Mouse (Mus musculus): ENCODE measurements at regions not wholly inside any gene's neighbourhood (a gene's known extent, or its start where the extent isn't known, plus 50 kb on each side); places are given as distances from the start of the nearest gene placed in this dataset.

DNA sequence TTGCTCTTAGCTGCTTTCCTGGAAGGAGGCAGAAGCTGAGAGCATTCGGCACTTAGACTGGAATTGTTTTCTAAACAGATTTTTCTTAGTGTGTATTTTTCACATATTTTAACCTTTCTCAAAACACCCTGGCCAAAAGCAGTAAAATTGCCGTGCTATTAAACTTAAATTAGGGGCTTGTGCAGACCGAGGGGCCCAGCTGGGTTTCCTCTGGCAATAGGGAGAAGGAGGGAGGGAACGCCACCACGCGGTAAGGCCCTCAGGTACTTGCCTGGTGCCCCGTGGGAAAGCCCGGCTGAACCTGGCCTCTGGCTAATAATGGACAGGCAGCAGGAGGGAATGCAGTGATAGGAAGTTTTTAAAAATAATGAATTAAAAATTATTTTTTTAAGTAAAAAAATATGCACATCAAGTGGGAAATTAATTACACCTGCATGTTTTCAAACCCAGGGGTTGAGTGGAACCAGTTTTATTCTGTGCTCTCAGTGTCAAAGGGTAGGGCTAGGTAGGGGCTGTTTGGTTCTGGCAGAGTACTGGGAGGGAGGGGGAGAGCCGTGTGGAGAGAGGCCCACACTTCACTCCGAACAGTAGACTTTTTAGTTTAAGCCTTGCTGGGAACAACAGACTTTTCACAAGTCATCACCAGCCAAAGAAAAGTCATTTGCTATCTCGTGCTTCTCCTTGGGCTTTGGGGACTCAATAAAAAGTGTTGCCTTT lies 543.8 kb downstream of the Ccdc171 start:
- 64% methylated on average over 11 of the region's 11 CpGs for WGBS
- no peak for ATAC-seq (replicated peaks; ENCODE audit: low FRiP score)

DNA sequence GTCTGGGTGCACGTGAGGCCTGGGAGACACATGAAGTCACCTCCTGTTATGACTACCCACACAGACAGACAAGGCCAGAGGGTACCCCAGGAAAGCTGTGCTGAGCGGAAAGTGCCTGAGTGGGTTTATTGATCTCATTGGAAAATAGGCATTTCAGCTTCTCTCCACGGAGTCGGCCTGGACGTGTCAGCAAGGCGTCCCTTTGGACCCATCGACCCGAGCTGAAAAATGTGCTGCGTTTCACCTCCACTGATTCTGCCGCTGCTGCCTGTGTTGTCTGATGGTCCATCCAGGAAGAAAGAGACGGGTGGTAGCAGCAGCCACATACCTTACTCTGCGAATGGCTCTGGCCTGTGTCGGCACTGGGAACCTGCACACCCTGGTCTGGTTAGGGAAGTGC lies 544.3 kb downstream of the Ccdc171 start:
- Histone ChIP-seq H3K4me1 (replicated peaks; ENCODE audit: control insufficient read depth, insufficient read depth, low read length) (no peaks in the 10 kb centered on the region; the same call in none of the 2 replicates), H3K4me2 (no peak overlapping the region), H3K36me3 (ENCODE audit: control insufficient read depth, insufficient read depth, low read length) (no peaks in the 10 kb centered on the region), H3K9me3 (ENCODE audit: control insufficient read depth, low read length) (no peaks in the 10 kb centered on the region), H3K4me3 (ENCODE audit: low read depth, low read length) (no peak overlapping the region), H3K9ac (ENCODE audit: low read depth, low read length) (no peak overlapping the region), H3K27me3 (replicated peaks; ENCODE audit: control insufficient read depth, insufficient read depth, low read length) (no peaks in the 10 kb centered on the region), H3K27ac (ENCODE audit: low read depth, low read length) (no peak overlapping the region)
- ATAC-seq (replicated peaks; ENCODE audit: low FRiP score) (no peak), DNase-seq (ENCODE audit: low spot score) (no peak)
- WGBS = 74% methylated on average over 13 of the region's 13 CpGs

More for the DNA sequence above, 543.8 kb downstream of the Ccdc171 start:
- no peak overlapping the region for H3K4me2 ChIP-seq
- H3K4me3 ChIP-seq (ENCODE audit: low read depth, low read length) = no peak overlapping the region
- H3K9me3 ChIP-seq (ENCODE audit: control insufficient read depth, low read length) = no peaks in the 10 kb centered on the region
- H3K36me3 ChIP-seq (ENCODE audit: control insufficient read depth, insufficient read depth, low read length) = no peaks in the 10 kb centered on the region
- H3K9ac ChIP-seq (ENCODE audit: low read depth, low read length) = no peak overlapping the region
- no peak overlapping the region for H3K27ac ChIP-seq (ENCODE audit: low read depth, low read length)
- no peak for DNase-seq (ENCODE audit: low spot score)
- H3K27me3 ChIP-seq (replicated peaks; ENCODE audit: control insufficient read depth, insufficient read depth, low read length) = no peaks in the 10 kb centered on the region
- no peaks in the 10 kb centered on the region; the same call in none of the 2 replicates for H3K4me1 ChIP-seq (replicated peaks; ENCODE audit: control insufficient read depth, insufficient read depth, low read length)

DNA sequence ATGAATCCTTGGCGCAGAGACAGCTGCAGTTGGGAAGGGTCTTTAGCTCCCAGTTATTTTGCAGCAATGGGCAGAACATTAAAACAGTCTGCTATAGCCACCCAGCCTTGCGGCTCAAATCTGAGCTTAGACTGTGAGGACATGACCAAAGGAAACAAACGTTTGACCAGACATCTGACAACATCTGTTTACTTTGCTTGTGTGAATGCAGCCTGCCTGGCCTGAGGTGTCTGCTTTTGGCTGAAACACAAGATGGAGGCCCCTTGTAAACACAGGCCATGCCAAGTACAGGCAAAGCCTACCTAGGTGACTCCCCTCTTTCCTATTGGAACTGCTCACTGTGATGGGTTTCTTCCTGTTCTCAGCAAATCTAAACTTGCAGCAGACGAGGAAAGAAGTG lies 544.7 kb downstream of the Ccdc171 start:
- no peak overlapping the region for H3K27ac ChIP-seq (ENCODE audit: low read depth, low read length)
- 57% methylated on average over 4 of the region's 4 CpGs for WGBS

GRCm38 (mm10) chr4:84072096-84072495 lies 546.8 kb downstream of the Ccdc171 start:
- Histone ChIP-seq H3K9ac (ENCODE audit: low read depth, low read length) (no peak overlapping the region), H3K4me1 (replicated peaks; ENCODE audit: control insufficient read depth, insufficient read depth, low read length) (no peaks in the 10 kb centered on the region), H3K36me3 (ENCODE audit: control insufficient read depth, insufficient read depth, low read length) (no peaks in the 10 kb centered on the region), H3K4me2 (no peak overlapping the region), H3K27ac (ENCODE audit: low read depth, low read length) (no peak overlapping the region), H3K27me3 (replicated peaks; ENCODE audit: control insufficient read depth, insufficient read depth, low read length) (no peaks in the 10 kb centered on the region), H3K4me3 (ENCODE audit: low read depth, low read length) (no peak overlapping the region), H3K9me3 (ENCODE audit: control insufficient read depth, low read length) (no peaks in the 10 kb centered on the region)
- ATAC-seq (replicated peaks; ENCODE audit: low FRiP score) (no peak), DNase-seq (ENCODE audit: low spot score) (no peak)
- 79% methylated on average over 5 of the region's 5 CpGs for WGBS

More for the DNA sequence above, 544.7 kb downstream of the Ccdc171 start:
- no peak overlapping the region for H3K9ac ChIP-seq (ENCODE audit: low read depth, low read length)
- DNase-seq (ENCODE audit: low spot score) = no peak
- no peaks in the 10 kb centered on the region for H3K9me3 ChIP-seq (ENCODE audit: control insufficient read depth, low read length)
- no peak overlapping the region for H3K4me3 ChIP-seq (ENCODE audit: low read depth, low read length)
- H3K27me3 ChIP-seq (replicated peaks; ENCODE audit: control insufficient read depth, insufficient read depth, low read length) = no peaks in the 10 kb centered on the region
- no peak for ATAC-seq (replicated peaks; ENCODE audit: low FRiP score)
- H3K36me3 ChIP-seq (ENCODE audit: control insufficient read depth, insufficient read depth, low read length) = no peaks in the 10 kb centered on the region
- no peaks in the 10 kb centered on the region; the same call in none of the 2 replicates for H3K4me1 ChIP-seq (replicated peaks; ENCODE audit: control insufficient read depth, insufficient read depth, low read length)
- no peak overlapping the region for H3K4me2 ChIP-seq

GRCm38 (mm10) chr4:84076526-84076925 lies 551.2 kb downstream of the Ccdc171 start:
- no peaks in the 10 kb centered on the region for H3K36me3 ChIP-seq (ENCODE audit: control insufficient read depth, insufficient read depth, low read length)
- no peak overlapping the region for H3K4me3 ChIP-seq (ENCODE audit: low read depth, low read length)
- WGBS = 87% methylated on average over 1 of the region's 1 CpGs
- H3K27me3 ChIP-seq (replicated peaks; ENCODE audit: control insufficient read depth, insufficient read depth, low read length) = no peaks in the 10 kb centered on the region
- DNase-seq (ENCODE audit: low spot score) (no peak), ATAC-seq (replicated peaks; ENCODE audit: low FRiP score) (no peak)
- H3K27ac ChIP-seq (ENCODE audit: low read depth, low read length) = no peak overlapping the region
- no peak overlapping the region for H3K4me2 ChIP-seq
- H3K9me3 ChIP-seq (ENCODE audit: control insufficient read depth, low read length) = no peaks in the 10 kb centered on the region
- no peak overlapping the region for H3K9ac ChIP-seq (ENCODE audit: low read depth, low read length)
- H3K4me1 ChIP-seq (replicated peaks; ENCODE audit: control insufficient read depth, insufficient read depth, low read length) = no peaks in the 10 kb centered on the region

GRCm38 (mm10) chr4:84079516-84079915 lies 554.2 kb downstream of the Ccdc171 start:
- Histone ChIP-seq H3K36me3 (ENCODE audit: control insufficient read depth, insufficient read depth, low read length) (no peaks in the 10 kb centered on the region), H3K27ac (ENCODE audit: low read depth, low read length) (no peak overlapping the region), H3K4me1 (replicated peaks; ENCODE audit: control insufficient read depth, insufficient read depth, low read length) (no peaks in the 10 kb centered on the region), H3K9ac (ENCODE audit: low read depth, low read length) (no peak overlapping the region), H3K27me3 (replicated peaks; ENCODE audit: control insufficient read depth, insufficient read depth, low read length) (no peaks in the 10 kb centered on the region), H3K9me3 (ENCODE audit: control insufficient read depth, low read length) (no peaks in the 10 kb centered on the region), H3K4me2 (no peak overlapping the region), H3K4me3 (ENCODE audit: low read depth, low read length) (no peak overlapping the region)
- ATAC-seq (replicated peaks; ENCODE audit: low FRiP score) (no peak), DNase-seq (ENCODE audit: low spot score) (no peak)
- WGBS = 64% methylated on average over 2 of the region's 2 CpGs

DNA sequence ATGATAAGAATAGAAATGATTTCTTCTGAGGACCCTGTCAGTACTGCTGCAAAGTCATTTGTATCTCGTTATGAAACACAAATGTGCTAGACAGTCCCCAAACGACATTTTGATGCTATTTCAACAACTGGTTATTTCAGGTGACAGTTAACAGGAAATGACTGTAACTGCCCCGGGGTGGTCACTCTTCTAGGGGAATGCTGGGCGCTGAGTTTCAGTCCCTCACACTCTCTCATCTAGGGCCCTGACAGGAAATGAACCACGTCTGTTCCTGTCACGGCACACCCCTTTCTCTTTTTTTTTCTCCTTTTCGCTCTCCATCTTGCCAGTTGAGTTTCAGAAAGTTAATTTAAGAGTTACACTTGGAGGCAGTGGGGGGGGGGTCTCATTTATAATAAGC lies 556.2 kb downstream of the Ccdc171 start:
- H3K4me3 ChIP-seq (ENCODE audit: low read depth, low read length) = no peak overlapping the region
- no peaks in the 10 kb centered on the region for H3K36me3 ChIP-seq (ENCODE audit: control insufficient read depth, insufficient read depth, low read length)
- H3K9me3 ChIP-seq (ENCODE audit: control insufficient read depth, low read length) = no peaks in the 10 kb centered on the region
- no peak overlapping the region for H3K4me2 ChIP-seq
- ATAC-seq (replicated peaks; ENCODE audit: low FRiP score) (no peak), DNase-seq (ENCODE audit: low spot score) (no peak)
- H3K4me1 ChIP-seq (replicated peaks; ENCODE audit: control insufficient read depth, insufficient read depth, low read length) = no peaks in the 10 kb centered on the region
- H3K27ac ChIP-seq (ENCODE audit: low read depth, low read length) = no peak overlapping the region
- WGBS = 46% methylated on average over 7 of the region's 7 CpGs
- no peaks in the 10 kb centered on the region for H3K27me3 ChIP-seq (replicated peaks; ENCODE audit: control insufficient read depth, insufficient read depth, low read length)
- H3K9ac ChIP-seq (ENCODE audit: low read depth, low read length) = no peak overlapping the region

DNA sequence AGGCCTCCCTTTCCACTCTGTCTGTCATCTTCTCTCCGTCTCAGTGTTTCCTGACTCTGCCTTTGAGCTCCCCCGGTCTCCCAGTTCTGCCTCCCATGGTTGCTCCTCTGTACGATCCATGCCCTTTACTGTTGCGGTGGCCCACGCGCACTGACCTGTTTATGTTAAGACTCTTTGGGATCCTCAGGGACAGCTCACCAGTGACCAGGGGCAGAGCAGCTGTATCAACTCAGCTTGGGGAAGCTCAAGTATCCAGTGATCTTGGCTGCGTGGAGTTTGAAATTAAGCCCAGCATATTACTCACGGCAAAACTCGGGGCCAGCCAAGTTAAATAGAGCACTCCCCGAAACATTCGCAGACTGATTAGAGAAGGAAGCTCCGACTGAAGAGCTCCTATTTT lies 562.8 kb downstream of the Ccdc171 start:
- ATAC-seq (replicated peaks; ENCODE audit: low FRiP score) = no peak
- Histone ChIP-seq H3K4me2 (no peak overlapping the region), H3K4me1 (replicated peaks; ENCODE audit: control insufficient read depth, insufficient read depth, low read length) (no peaks in the 10 kb centered on the region), H3K27ac (ENCODE audit: low read depth, low read length) (no peak overlapping the region), H3K27me3 (replicated peaks; ENCODE audit: control insufficient read depth, insufficient read depth, low read length) (no peaks in the 10 kb centered on the region), H3K36me3 (ENCODE audit: control insufficient read depth, insufficient read depth, low read length) (no peaks in the 10 kb centered on the region), H3K4me3 (ENCODE audit: low read depth, low read length) (no peak overlapping the region), H3K9me3 (ENCODE audit: control insufficient read depth, low read length) (no peaks in the 10 kb centered on the region), H3K9ac (ENCODE audit: low read depth, low read length) (no peak overlapping the region)
- no peak for DNase-seq (ENCODE audit: low spot score)
- 82% methylated on average over 12 of the region's 12 CpGs for WGBS

GRCm38 (mm10) chr4:84092509-84092908 lies 567.2 kb downstream of the Ccdc171 start:
- WGBS = 54% methylated on average over 9 of the region's 9 CpGs
- Histone ChIP-seq H3K9me3 (ENCODE audit: control insufficient read depth, low read length) (no peaks in the 10 kb centered on the region), H3K9ac (ENCODE audit: low read depth, low read length) (no peak overlapping the region), H3K4me2 (no peak overlapping the region), H3K36me3 (ENCODE audit: control insufficient read depth, insufficient read depth, low read length) (no peaks in the 10 kb centered on the region), H3K27ac (ENCODE audit: low read depth, low read length) (no peak overlapping the region), H3K4me3 (ENCODE audit: low read depth, low read length) (no peak overlapping the region), H3K4me1 (replicated peaks; ENCODE audit: control insufficient read depth, insufficient read depth, low read length) (no peaks in the 10 kb centered on the region), H3K27me3 (replicated peaks; ENCODE audit: control insufficient read depth, insufficient read depth, low read length) (no peaks in the 10 kb centered on the region)
- ATAC-seq (replicated peaks; ENCODE audit: low FRiP score) (no peak), DNase-seq (ENCODE audit: low spot score) (no peak)

Data from liver, embryonic 11.5 days (tissue).